Mouse (Mus musculus) ZHBTc4 (cell line): ENCODE results near the gene B3galt5.

Source experiments
- DNase-seq: peaks from one replicate; pipeline ENCODE4 v3.0.0-alpha.2; 2011; ENCODE audit warnings: low read depth, low spot score

Gene B3galt5

DNA sequence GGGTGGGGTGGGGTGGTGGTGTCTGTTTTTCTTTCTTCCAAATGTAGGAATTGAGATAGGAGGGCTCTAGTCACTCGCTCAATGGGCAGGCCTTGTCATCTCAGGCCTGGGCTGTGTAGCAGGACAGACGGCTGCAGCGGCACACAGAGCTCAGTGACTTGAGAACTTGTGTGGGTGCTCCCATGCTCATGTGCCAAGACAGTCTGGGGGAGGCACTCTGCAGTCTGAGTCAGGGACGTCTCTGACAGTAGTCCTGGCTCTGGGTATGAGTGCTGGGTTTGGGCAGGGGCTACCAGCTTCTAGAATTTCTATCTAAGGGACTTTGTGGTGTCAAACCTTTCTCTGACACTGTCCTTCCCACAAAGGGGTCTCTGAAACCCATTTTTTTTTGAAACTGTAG is 106.3 kb downstream of the B3galt5 start:
- DNase-seq, result no peak

DNA sequence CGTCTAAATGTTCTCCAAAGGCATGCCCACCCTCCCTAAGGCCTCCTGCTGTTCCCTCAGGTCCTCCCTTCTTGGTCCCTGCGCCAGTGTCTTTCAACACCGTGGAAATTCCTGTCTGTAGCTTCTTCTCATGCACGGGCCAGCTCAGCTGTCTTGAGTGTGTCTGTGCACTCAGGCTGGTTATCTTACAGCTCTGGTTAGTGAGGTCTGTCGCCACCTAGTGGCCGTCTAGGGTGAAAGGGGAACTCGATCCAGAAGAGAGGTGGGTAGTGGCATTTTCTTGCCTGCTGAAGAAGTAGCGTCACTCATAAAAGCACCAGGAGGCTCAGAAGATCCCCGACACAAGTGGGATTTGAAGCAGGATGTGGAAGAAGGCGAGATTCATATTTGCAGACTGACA is 109.5 kb downstream of the B3galt5 start:
- peak; percentile 89 for DNase-seq

DNA sequence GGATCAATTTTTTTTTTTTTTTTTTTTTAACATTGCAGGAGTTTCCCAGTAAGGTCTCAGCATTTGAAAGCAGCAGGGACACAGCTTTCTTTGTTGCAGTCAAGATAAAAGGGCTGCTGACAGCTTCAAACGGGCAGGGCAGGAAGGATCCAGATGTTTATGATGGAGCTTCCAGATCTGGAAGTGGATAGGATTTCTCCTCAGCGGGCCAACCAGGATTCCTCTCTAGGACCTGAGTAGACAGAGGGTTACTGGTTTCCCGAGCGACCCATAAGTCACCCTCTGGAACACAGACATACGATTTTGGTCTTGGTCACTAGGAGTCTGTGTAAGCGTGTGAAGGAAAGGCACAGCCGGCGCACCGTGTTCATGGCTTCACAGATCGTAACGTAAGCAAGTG is 112.5 kb downstream of the B3galt5 start:
- no peak for DNase-seq

DNA sequence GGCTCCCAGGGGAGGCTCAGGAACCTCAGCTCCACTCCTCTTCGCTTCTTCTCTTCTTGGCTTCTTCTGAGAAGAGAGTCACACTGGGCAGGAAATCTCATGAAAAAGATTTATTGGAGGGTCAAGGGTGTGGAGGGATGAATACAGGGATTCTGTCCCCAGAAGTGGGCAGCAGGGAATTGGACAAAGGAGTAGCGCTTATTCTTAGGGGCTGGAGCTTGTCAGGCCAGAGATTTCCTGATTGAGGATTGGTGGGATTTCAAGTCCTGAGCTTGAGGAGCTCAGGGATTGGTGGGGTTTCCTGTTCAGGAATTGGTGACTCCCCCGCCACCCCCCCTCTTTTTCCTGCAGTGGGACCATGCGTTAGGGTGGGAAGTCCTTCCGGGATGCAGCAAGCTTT is 113.2 kb downstream of the B3galt5 start:
- no peak for DNase-seq

DNA sequence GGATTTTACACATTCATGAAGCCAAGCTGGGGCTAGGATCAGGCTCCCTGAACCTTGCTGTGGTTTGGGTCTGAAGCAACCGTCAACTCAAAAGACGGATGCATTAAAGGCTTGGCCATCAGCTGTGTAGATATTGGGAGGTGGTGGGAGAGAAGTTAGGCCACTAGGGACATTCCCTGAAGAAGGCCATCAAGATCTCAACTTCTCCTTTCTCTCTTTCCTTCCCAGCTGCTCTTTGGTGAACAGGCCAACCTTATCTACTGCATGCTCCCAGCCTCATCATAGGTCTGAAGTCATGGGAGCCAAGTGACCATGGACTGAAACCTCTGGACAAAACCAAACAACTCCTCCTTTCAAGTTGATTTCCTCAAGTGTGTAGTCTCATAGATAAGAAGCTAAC is 115.9 kb downstream of the B3galt5 start:
- no peak for DNase-seq

DNA sequence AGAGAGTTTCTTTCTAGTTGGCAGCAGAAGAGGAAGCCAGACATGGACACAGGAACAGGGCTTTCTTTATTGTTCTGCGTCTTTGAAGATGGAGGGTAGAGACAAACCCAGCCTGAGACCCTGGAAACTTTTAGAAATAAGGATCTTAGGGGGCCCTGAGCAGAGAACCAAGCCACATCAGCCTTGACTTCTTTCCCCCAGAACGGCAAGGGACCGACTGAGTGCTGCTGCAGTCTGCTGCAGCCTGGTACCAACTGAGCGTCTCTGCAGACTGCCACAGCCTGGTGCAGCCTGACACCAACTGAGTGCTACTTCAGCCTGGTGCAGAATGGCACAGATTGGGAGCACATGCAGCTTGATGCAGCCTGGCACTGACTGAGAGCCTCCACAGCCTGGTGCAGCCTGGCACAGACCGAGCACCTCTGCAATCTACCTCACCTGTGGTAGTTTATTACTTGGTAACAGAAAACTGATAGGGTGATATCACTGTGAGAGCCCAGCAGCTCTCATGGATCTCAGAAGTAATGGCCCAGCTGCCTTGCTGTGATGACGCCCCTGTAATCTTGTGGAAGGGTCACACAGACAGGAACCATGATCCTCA is 117.8 kb downstream of the B3galt5 start:
- no peak for DNase-seq

DNA sequence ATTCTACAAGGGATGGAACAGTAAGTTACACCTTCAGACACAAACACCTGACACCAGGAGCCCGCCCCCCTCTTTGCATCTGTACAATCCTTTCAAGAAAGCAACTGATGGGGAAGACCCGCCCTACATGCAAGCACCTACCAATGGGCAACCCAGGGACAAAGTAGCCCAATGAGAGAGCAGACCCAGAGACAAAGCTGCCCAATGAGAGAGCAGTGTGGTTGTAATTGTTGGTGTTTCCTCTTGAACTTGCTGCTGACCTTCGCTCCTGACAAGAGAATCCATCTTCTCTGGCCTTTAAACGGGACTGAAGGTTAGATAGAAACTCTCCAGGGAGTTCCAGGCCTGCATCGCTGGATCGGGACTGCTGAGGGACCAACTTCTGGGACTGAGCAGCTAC is 118.4 kb downstream of the B3galt5 start:
- peak; percentile 73 for DNase-seq

DNA sequence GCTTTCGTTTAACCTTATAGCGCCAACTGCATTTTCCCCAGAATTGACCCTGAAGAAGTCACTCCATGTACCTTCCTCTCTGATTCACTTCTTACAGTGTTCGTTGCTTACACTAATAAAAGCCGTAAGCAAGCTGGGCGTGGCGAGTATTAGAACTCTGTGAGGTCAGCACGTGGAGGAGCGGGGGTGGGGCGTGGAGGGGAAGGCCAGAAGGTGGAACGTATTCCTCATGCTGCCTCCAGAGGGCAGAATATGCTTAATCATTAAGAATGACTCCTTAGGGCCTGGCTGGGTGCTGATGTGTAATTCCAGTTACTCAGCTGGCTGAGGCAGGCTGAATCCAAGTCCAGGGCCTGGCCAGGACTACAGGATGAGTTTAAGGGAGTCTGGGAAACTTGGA is 122.3 kb downstream of the B3galt5 start:
- DNase-seq, result peak; percentile 92

DNA sequence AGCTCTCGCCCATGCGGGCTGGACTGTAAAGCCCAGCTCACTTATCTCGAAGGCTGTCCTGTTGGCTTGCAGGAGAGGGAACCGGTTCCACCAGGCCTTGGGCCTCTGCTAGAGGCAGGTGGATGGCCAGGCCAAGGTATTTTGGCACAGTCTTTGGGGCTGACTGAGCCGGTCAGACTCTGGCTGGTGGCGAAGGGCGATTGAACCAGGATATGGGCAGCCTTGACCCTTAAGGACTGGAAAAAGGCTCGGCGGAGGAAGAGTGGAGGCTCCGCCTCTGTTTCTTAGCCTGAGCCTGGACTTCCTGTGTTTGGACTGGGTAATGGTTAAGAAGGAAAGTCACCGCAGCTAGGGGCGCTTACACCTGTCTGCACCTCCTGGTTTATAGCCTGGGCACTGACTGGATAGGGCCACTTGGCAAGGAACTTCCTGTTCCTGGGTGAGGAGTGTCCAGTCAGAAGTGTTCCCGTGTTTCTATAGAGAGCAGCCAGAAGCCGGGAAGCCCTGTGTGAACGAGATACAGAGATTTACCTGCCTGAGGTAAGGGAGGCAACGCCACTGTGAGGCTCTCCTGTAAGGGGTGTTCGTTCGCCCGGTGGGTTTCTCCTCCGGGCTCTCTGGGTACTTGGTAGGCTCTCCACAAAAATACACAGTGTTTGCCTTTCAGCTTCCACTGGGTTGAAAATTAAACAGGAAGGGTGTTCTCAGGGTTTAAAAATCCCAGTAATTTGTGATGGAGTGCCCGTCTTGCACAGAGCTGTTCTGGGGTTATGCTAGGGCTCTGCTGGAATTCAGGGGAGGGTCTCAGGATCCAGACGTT is 125.9 kb downstream of the B3galt5 start:
- DNase-seq, result no peak

DNA sequence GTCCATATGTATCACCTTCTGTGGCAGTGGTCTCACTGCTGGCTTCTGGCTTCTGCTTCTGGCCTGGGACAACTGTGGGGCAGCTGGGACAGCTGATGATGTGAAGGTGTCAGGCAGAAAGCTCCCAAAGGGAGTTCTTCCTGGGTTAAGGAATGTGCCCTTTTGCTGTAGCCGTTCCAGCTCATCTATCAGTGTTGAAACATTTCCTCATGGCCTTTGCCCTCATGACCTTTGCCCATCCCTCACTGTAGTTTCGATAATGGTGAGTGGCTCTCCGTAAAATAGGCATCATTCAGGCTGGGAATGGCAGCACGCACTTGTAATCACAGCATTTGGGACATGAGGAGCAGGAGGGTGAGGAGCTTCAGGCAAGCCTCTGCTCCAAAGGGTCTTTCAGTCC is 127.3 kb downstream of the B3galt5 start:
- DNase-seq, result no peak

DNA sequence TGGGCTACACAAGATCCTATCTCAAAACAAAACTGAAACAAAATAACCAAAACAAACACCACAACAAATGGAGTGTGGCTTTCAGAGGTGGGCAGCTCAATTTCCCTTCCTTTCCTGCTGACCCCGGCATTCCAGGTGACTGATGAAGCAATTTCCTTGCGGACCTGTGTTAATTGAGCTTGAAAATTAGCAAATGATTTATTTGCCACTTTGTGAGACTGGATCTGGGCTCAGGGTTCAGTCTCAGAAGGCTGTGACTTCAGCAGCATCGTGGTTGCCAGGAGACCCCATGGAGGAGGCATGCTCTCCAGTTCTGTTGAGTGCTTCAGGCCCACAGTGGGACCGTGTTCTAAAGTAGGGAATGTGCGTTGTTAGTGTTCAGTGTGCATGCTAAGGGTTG is 127.7 kb downstream of the B3galt5 start:
- no peak for DNase-seq

DNA sequence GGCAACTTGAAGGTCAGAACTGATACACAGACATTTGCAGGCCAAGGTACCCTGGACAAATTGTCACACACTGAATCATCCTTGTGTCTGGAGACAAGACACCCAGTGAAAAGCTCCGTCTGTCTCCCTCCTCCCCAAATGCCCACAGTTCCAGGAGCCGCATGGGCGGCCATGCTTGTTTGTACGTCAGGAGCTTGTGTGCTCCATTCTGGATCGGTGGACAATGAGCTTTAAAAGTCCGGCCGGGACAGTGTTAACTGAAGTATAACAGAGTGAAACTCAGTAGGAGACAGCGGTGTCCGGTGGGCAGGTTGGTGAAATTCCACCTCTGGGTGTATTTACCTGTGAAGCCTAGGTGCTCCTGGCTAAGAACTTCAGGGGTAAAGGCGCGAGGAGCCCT is 129.3 kb downstream of the B3galt5 start:
- DNase-seq, result no peak
